In genomic region chr13:112511261-112511660, GRCm38 (mm10) we compare ENCODE assay signal across 14 mouse cellular contexts. TPM values are rescaled to one million over a fixed set of nuclear protein-coding genes. Genes with fewer than 3 reads are reported as not detected.
DNase-seq lines count a peak whose midpoint lies in the region; ATAC-seq and TF ChIP-seq lines count a peak whose summit lies in the region.
"Had no signal": no experiment of that assay in that cellular context is flagged by ENCODE, and none has a peak within 500 bp of the region (broad histone marks: within the 10 kb centered on the region; RNA-seq: fewer than 3 reads in every experiment).

No protein-coding gene starts in this region.

- no peaks in the 10 kb centered on the region for H3K9me3 ChIP-seq in forebrain, embryonic 14.5 days (replicated peaks; ENCODE audit: control insufficient read depth, low read length)
- H3K9me3 ChIP-seq in forebrain, embryonic 11.5 days (ENCODE audit: control insufficient read depth, low read length), result no peaks in the 10 kb centered on the region
- H3K9me3 ChIP-seq in liver, postnatal 0 days (ENCODE audit: low read length), result no peaks in the 10 kb centered on the region
- H3K9me3 ChIP-seq: forebrain, embryonic 10.5 days; hindbrain, embryonic 12.5 days; megakaryocyte, embryonic 14.5 days; neural tube, embryonic 12.5 days had no signal

- no peak overlapping the region for H3K9ac ChIP-seq in forebrain, embryonic 14.5 days (ENCODE audit: low read length)
- H3K9ac ChIP-seq in forebrain, embryonic 11.5 days (ENCODE audit: low read length), result no peak overlapping the region
- H3K9ac ChIP-seq in liver, postnatal 0 days (replicated peaks), result no peak overlapping the region
- H3K9ac ChIP-seq: hindbrain, embryonic 12.5 days; neural tube, embryonic 12.5 days had no signal

- no peak for ATAC-seq in forebrain, embryonic 14.5 days
- ATAC-seq in forebrain, embryonic 11.5 days (replicated peaks; ENCODE audit: low FRiP score), result no peak
- ATAC-seq in liver, postnatal 0 days, result no peak

- no peaks in the 10 kb centered on the region; the same call in 1 of the 2 replicates for H3K36me3 ChIP-seq in forebrain, embryonic 14.5 days (ENCODE audit: control insufficient read depth, insufficient read depth, low read length)
- H3K36me3 ChIP-seq in forebrain, embryonic 11.5 days (ENCODE audit: control insufficient read depth, insufficient read depth, low read length), result no peaks in the 10 kb centered on the region
- peaks cover 5% of the 10 kb centered on the region for H3K36me3 ChIP-seq in liver, postnatal 0 days (replicated peaks; ENCODE audit: insufficient read depth, low read length)
- H3K36me3 ChIP-seq: hindbrain, embryonic 12.5 days had no signal

- no peak for TF ChIP-seq CTCF in liver, postnatal 0 days (IDR thresholded peaks at IDR 0.05; ENCODE audit: low read depth)

- peak; percentile 34 for DNase-seq in forebrain, embryonic 14.5 days (ENCODE audit: low spot score)
- no peak for DNase-seq in forebrain, embryonic 11.5 days (ENCODE audit: low spot score)
- DNase-seq in liver, result peak; percentile 23
- DNase-seq in liver, postnatal 0 days, result no peak
- DNase-seq in urinary bladder, postnatal 14 days (ENCODE audit: low spot score), result peak; percentile 49
- DNase-seq in urinary bladder, postnatal 25 days (ENCODE audit: low spot score), result no peak
- no peak for DNase-seq in layer of hippocampus, adult 18-20 months (ENCODE audit: low spot score in 2 of 2)
- no peak for DNase-seq in embryo, embryonic 10.5 days (ENCODE audit: low spot score)
- DNase-seq: embryo, embryonic 11 days; gastrocnemius, postnatal 25 days had no signal

- 68% methylated on average over 11 of the region's 11 CpGs for WGBS in forebrain, embryonic 14.5 days
- 87% methylated on average over 11 of the region's 11 CpGs for WGBS in forebrain, embryonic 11.5 days
- WGBS in liver, postnatal 0 days (ENCODE audit: insufficient replicate concordance), result 75% methylated on average over 11 of the region's 11 CpGs

- TF ChIP-seq EP300 in liver, postnatal 0 days (IDR thresholded peaks at IDR 0.05; ENCODE audit: low read depth), result no peak

- H3K4me3 ChIP-seq in forebrain, embryonic 14.5 days (ENCODE audit: low read depth, low read length), result no peak overlapping the region
- H3K4me3 ChIP-seq in forebrain, embryonic 11.5 days (ENCODE audit: low read depth, low read length), result no peak overlapping the region
- no peak overlapping the region for H3K4me3 ChIP-seq in liver, postnatal 0 days (ENCODE audit: low read depth, low read length)
- H3K4me3 ChIP-seq: forebrain, embryonic 10.5 days; hindbrain, embryonic 12.5 days; megakaryocyte, embryonic 14.5 days; neural tube, embryonic 12.5 days had no signal

- no peak overlapping the region for H3K27ac ChIP-seq in forebrain, embryonic 14.5 days (ENCODE audit: low read depth, low read length)
- no peak overlapping the region for H3K27ac ChIP-seq in forebrain, embryonic 11.5 days (ENCODE audit: low read depth, low read length)
- H3K27ac ChIP-seq in liver, postnatal 0 days (ENCODE audit: low read depth), result no peak overlapping the region
- H3K27ac ChIP-seq: forebrain, embryonic 10.5 days; hindbrain, embryonic 12.5 days; neural tube, embryonic 12.5 days had no signal

- no peaks in the 10 kb centered on the region for H3K27me3 ChIP-seq in forebrain, embryonic 14.5 days (replicated peaks; ENCODE audit: control insufficient read depth, insufficient read depth, low read length)
- no peaks in the 10 kb centered on the region for H3K27me3 ChIP-seq in forebrain, embryonic 11.5 days (ENCODE audit: control insufficient read depth, insufficient read depth, low read length)
- H3K27me3 ChIP-seq in liver, postnatal 0 days (ENCODE audit: insufficient read depth, low read length), result no peaks in the 10 kb centered on the region
- H3K27me3 ChIP-seq: hindbrain, embryonic 12.5 days; neural tube, embryonic 12.5 days had no signal

- H3K4me1 ChIP-seq in forebrain, embryonic 14.5 days (ENCODE audit: control insufficient read depth, insufficient read depth, low read length), result no peaks in the 10 kb centered on the region
- no peaks in the 10 kb centered on the region for H3K4me1 ChIP-seq in forebrain, embryonic 11.5 days (replicated peaks; ENCODE audit: control insufficient read depth, insufficient read depth, low read length)
- H3K4me1 ChIP-seq in liver, postnatal 0 days (ENCODE audit: insufficient read depth), result no peaks in the 10 kb centered on the region
- H3K4me1 ChIP-seq: forebrain, embryonic 10.5 days; hindbrain, embryonic 12.5 days; neural tube, embryonic 12.5 days had no signal

- no peak overlapping the region for H3K4me2 ChIP-seq in forebrain, embryonic 14.5 days (ENCODE audit: low read length)
- no peak overlapping the region for H3K4me2 ChIP-seq in forebrain, embryonic 11.5 days (ENCODE audit: low read depth, low read length, severe bottlenecking)
- H3K4me2 ChIP-seq in liver, postnatal 0 days (ENCODE audit: low read depth, low read length), result no peak overlapping the region
- H3K4me2 ChIP-seq: hindbrain, embryonic 12.5 days; neural tube, embryonic 12.5 days had no signal

RNA-seq across cellular contexts. Expression of gene Il6st, which starts 47.4 kb away (rescaled TPM):
- 9.8 and 12.6 TPM in 2 replicates for polyA plus RNA-seq in forebrain, embryonic 14.5 days (2014; fragmentation: Nextera tagmentation; extraction: Ambion mirVana)
- polyA plus RNA-seq in forebrain, embryonic 11.5 days (2014; fragmentation: Nextera tagmentation; extraction: Ambion mirVana), result 28.6 and 32.0 TPM in 2 replicates
- polyA plus RNA-seq in liver, postnatal 0 days (2015; fragmentation: Nextera tagmentation; extraction: Ambion mirVana), result 7.9 and 11.7 TPM in 2 replicates
- total RNA-seq in layer of hippocampus, adult 18-20 months (2021), result 10 to 100 TPM; 75.8 to 84.6 TPM

Comparison
In these comparisons a context has a peak if more than half of its experiments do, and no peak if none do; other contexts are left out.
1. DNase-seq: peak in forebrain, embryonic 14.5 days (single experiment), liver (single experiment) and urinary bladder, postnatal 14 days (single experiment); none in forebrain, embryonic 11.5 days (single experiment), liver, postnatal 0 days (single experiment), urinary bladder, postnatal 25 days (single experiment), layer of hippocampus, adult 18-20 months (0 of 2) and embryo, embryonic 10.5 days (single experiment).